Mouse (Mus musculus) liver, embryonic 16.5 days (tissue): ENCODE results near the gene Nsmce3. TPM values are rescaled to one million over a fixed set of nuclear protein-coding genes. Genes with fewer than 3 reads are reported as not detected.

Source experiments
- ATAC-seq: fragments of 200-750 bp; cut with Nextera tagmentation; 2 replicates; pipeline ENCODE4 v1.8.0; 2017; ENCODE audit warnings: low read depth, mild to moderate bottlenecking, moderate number of reproducible peaks, moderate library complexity
- H3K27ac ChIP-seq: fragments of 300-500 bp; sonication (generic); 2 replicates; pipeline ENCODE4 v1.5.1; 2014; ENCODE audit warnings: mild to moderate bottlenecking, low read length
- H3K27me3 ChIP-seq: fragments of 300-500 bp; sonication (generic); 2 replicates; pipeline ENCODE4 v1.6.1; 2014; ENCODE audit warnings: low read depth, low read length, mixed read lengths; ENCODE audit not compliant: control insufficient read depth, insufficient read depth
- H3K36me3 ChIP-seq: fragments of 300-500 bp; sonication (generic); 2 replicates; pipeline ENCODE4 v1.6.1; 2014; ENCODE audit warnings: mild to moderate bottlenecking; ENCODE audit not compliant: control insufficient read depth, insufficient read depth
- H3K4me1 ChIP-seq: fragments of 300-500 bp; sonication (generic); 2 replicates; pipeline ENCODE4 v1.6.1; 2014; ENCODE audit warnings: low read depth, low read length, mixed read lengths; ENCODE audit not compliant: control insufficient read depth
- H3K4me2 ChIP-seq: fragments of 300-500 bp; sonication (generic); 2 replicates; pipeline ENCODE4 v1.6.1; 2014; ENCODE audit warnings: low read depth, low read length, mixed read lengths
- H3K4me3 ChIP-seq: fragments of 300-500 bp; sonication (generic); 2 replicates; pipeline ENCODE4 v1.5.1; 2014; ENCODE audit warnings: low read depth, mild to moderate bottlenecking, low read length
- H3K9ac ChIP-seq: fragments of 300-500 bp; sonication (generic); 2 replicates; pipeline ENCODE4 v1.6.1; 2014; ENCODE audit warnings: low read depth, low read length
- H3K9me3 ChIP-seq: fragments of 300-500 bp; sonication (generic); replicated peaks from 2 replicates; pipeline ENCODE4 v1.6.1; 2016; ENCODE audit warnings: low read length; ENCODE audit not compliant: control insufficient read depth
- WGBS: fragments of 180-500 bp; shearing (Covaris S2); extraction: QIAGEN DNeasy Blood & Tissue Kit; methylation state at CpG from one replicate; pipeline ENCODE4 v1.1.7; 2014; ENCODE audit not compliant: insufficient replicate concordance; 5-methylcytosine and 5-hydroxymethylcytosine counted together
- polyA plus RNA-seq: library from polyadenylated mRNA; unstranded; fragments of >200 nt; fragmentation: Nextera tagmentation; extraction: Ambion mirVana; gene quantifications from 2 replicates; pipeline ENCODE4 v1.2.1, GENCODE M21; 2015

Gene Nsmce3
- polyA plus RNA-seq, 1 experiment from 2014 or later: 4.1 TPM

DNA sequence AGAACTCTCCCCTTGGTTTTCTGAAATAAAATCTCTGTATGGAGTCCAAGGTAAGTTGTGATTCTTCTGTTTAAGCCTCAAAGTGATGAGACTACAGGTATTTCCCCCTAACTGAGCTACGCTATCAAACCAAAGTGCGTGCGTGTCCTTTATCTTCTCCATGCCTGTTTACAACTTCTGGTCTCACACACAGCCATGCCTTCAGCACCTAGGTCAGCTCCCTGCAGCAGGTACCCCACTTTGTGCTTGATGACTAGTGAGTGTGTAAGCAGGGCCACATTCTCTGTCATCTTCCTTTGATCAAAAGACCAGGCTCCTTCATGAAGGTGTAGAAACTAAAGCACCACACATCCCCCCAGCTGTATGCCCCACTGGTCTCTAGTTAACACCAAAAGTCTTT lies 22.0 kb downstream of the Nsmce3 start:
- 26% methylated on average over 3 of the region's 3 CpGs for WGBS
- Histone ChIP-seq H3K27me3 (no peaks in the 10 kb centered on the region), H3K9me3 (no peaks in the 10 kb centered on the region), H3K36me3 (no peaks in the 10 kb centered on the region), H3K4me2 (no peak overlapping the region), H3K4me1 (no peaks in the 10 kb centered on the region), H3K9ac (no peak overlapping the region), H3K27ac (no peak overlapping the region), H3K4me3 (no peak overlapping the region)
- ATAC-seq: no peak

DNA sequence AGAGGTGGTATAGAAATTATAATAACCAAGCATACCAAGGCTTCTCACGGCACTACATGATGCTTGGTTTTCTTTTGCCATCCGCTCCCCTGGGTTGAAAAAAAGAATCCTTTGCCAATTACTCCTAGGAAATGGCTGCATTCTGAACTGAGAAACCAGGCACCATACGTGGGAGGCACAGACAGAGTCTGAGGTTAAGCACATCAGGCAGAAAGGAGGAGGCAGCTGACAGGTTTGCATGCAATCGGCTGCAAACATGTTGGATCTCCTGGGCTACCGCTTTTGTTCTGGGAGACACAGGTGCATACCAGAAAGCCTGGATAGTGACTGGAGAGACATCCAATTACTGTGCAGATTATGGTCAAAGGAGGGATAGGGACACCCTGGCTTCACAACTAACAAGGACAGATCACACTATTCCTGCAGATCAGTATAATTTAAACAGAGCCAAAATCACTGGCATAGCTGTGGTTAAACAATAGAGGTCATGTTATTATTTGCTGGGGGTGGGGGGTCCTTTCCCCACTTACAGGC lies 25.4 kb downstream of the Nsmce3 start:
- ATAC-seq: no peak
- 74% methylated on average over 5 of the region's 5 CpGs for WGBS
- Histone ChIP-seq H3K36me3 (no peaks in the 10 kb centered on the region), H3K4me1 (no peaks in the 10 kb centered on the region), H3K27me3 (no peaks in the 10 kb centered on the region), H3K9ac (no peak overlapping the region), H3K27ac (no peak overlapping the region), H3K4me3 (no peak overlapping the region), H3K9me3 (no peaks in the 10 kb centered on the region), H3K4me2 (no peak overlapping the region)

DNA sequence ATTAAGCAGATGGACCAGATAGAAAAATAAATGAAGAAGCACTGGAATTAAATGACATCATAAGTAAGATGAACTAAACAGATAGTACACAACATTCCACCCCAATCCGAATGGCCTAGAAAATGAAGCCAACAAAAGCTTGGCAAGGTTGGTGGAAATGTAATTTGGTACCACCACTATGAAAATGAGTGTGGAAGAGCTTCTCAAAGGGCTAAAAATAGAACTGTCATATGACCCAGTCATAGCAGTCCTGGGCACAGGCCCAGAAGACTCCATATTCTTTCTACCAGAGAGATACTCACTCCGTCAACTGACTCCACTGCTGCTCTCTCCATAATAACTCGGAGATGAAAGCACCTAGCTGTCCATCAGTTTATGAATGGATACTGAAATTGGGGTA lies 26.7 kb downstream of the Nsmce3 start:
- WGBS: 58% methylated on average over 3 of the region's 3 CpGs
- Histone ChIP-seq H3K4me2 (no peak overlapping the region), H3K9ac (no peak overlapping the region), H3K27me3 (no peaks in the 10 kb centered on the region), H3K4me3 (no peak overlapping the region), H3K27ac (no peak overlapping the region), H3K9me3 (no peaks in the 10 kb centered on the region), H3K36me3 (no peaks in the 10 kb centered on the region), H3K4me1 (no peaks in the 10 kb centered on the region)
- no peak for ATAC-seq

DNA sequence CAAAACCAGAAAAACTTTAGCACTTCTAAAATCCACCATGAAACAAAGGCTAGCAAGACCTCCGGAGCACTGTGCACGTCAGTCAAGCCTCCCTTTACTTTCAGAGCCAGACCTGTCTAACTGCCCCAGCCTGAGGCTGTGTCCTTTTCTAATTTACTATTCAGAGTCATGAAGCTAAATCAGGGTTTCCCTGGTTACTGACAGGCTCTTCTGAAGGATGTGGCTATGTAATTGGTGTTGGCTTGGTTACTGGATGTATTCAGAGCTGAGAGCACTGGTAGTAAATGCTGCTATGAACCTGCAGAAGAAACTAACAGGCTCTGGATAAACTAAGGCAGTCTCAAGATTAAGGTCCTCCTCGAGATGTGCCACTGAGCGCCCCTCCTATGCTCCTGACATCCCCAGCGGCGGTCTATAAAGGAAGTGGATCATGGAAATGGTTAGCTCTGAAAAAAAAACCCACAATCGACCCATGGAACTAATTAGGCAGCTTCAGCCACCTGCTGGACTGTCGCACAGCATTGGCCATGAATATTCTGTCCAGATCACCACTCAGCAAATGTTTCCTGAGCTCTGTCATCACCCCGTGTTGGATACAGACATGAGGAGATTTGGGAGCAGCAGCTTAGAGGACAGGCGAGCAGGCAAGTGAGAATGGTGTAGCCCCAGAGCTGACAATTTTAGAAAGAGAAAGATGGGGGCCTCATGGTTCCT lies 31.7 kb downstream of the Nsmce3 start:
- H3K36me3 ChIP-seq: no peaks in the 10 kb centered on the region
- no peaks in the 10 kb centered on the region for H3K9me3 ChIP-seq
- H3K4me3 ChIP-seq: no peak overlapping the region
- H3K9ac ChIP-seq: no peak overlapping the region
- no peak overlapping the region for H3K27ac ChIP-seq
- ATAC-seq: no peak
- 58% methylated on average over 10 of the region's 10 CpGs for WGBS
- H3K4me2 ChIP-seq: no peak overlapping the region
- no peaks in the 10 kb centered on the region for H3K4me1 ChIP-seq
- no peaks in the 10 kb centered on the region for H3K27me3 ChIP-seq

DNA sequence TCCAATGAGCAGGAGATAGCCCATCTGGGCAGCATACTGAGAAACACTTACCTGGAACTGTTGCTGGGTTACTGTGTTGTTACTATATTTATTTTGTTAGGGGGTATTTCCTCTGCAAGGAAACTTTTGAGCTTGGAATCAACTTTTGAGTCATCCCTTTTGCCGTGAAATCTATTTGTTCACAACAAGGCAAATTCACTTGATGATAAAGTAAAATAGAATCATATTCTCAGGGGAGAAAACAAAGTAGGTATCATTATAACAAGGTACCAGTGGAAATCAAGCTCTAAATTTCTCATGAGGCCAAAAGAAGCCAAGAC lies 32.3 kb downstream of the Nsmce3 start:
- 55% methylated on average over 1 of the region's 1 CpGs for WGBS
- no peak overlapping the region for H3K4me2 ChIP-seq
- no peak for ATAC-seq

DNA sequence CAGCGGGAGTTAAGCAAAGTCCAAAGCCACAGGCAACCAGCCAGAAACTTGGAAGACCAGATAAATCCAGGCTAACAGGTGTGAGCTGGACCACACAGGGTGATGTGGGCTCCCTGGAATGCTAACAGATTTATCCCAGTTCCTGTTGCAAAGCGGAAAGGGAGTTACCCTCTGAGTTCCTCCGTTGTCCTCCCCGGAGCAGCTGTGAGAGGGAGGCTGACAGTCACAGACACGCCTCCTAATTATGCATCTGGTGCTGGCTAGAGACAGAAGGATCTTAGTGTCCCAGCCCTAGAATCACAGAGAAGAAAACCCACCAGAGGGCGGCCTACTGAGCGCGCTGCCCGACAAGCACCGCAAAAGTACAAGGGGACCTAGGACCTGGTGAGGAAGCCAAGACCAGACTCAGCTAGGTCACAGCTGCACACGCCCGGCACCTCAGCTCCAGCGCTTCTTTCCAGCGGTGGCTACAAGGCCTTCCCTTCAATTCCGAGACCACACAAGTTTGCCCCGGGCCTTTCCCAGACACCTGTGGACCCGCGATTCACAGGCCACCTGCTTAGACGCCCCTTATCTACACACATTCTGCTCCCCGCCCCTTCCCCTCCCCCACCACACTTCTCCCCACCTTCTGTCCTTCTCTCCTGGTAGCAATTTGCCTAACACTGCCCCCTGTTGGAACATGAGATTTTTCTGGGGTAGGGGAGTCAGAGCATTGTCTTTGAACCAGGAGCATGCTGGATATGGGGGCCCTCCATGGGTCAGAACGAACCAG lies 32.8 kb downstream of the Nsmce3 start:
- H3K36me3 ChIP-seq: no peaks in the 10 kb centered on the region
- no peaks in the 10 kb centered on the region for H3K4me1 ChIP-seq
- no peak overlapping the region for H3K4me3 ChIP-seq
- H3K27me3 ChIP-seq: no peaks in the 10 kb centered on the region
- no peaks in the 10 kb centered on the region for H3K9me3 ChIP-seq
- no peak overlapping the region for H3K27ac ChIP-seq
- no peak overlapping the region for H3K4me2 ChIP-seq
- H3K9ac ChIP-seq: no peak overlapping the region
- no peak for ATAC-seq
- WGBS: 4% methylated on average over 21 of the region's 21 CpGs

More for the DNA sequence above, 32.3 kb downstream of the Nsmce3 start:
- no peaks in the 10 kb centered on the region for H3K9me3 ChIP-seq
- no peak overlapping the region for H3K27ac ChIP-seq
- no peaks in the 10 kb centered on the region for H3K4me1 ChIP-seq
- H3K9ac ChIP-seq: no peak overlapping the region
- no peaks in the 10 kb centered on the region for H3K36me3 ChIP-seq
- H3K27me3 ChIP-seq: no peaks in the 10 kb centered on the region
- H3K4me3 ChIP-seq: no peak overlapping the region

DNA sequence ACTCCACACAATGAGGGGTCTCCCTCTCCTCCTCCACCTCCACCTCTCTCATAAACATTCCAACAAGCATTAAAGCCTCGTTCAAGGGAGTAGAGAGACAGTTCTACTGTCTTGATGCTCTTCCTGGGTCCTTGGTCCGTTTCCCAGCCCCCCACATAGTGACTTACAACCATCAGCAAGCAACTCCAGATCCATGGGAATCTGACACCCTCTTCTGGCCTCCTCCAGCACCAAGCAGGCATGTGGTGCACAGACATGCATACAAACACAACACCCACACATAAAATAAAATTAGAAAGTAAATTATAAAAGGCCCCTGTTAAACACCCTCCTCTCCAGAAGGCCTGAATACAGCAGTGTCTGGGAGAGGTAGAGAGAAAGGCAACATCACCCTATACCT lies 33.5 kb downstream of the Nsmce3 start:
- Histone ChIP-seq H3K27ac (no peak overlapping the region), H3K4me2 (no peak overlapping the region), H3K4me3 (no peak overlapping the region), H3K4me1 (no peaks in the 10 kb centered on the region), H3K27me3 (no peaks in the 10 kb centered on the region), H3K36me3 (no peaks in the 10 kb centered on the region), H3K9me3 (no peaks in the 10 kb centered on the region), H3K9ac (no peak overlapping the region)
- no peak for ATAC-seq
- 35% methylated on average over 2 of the region's 2 CpGs for WGBS

DNA sequence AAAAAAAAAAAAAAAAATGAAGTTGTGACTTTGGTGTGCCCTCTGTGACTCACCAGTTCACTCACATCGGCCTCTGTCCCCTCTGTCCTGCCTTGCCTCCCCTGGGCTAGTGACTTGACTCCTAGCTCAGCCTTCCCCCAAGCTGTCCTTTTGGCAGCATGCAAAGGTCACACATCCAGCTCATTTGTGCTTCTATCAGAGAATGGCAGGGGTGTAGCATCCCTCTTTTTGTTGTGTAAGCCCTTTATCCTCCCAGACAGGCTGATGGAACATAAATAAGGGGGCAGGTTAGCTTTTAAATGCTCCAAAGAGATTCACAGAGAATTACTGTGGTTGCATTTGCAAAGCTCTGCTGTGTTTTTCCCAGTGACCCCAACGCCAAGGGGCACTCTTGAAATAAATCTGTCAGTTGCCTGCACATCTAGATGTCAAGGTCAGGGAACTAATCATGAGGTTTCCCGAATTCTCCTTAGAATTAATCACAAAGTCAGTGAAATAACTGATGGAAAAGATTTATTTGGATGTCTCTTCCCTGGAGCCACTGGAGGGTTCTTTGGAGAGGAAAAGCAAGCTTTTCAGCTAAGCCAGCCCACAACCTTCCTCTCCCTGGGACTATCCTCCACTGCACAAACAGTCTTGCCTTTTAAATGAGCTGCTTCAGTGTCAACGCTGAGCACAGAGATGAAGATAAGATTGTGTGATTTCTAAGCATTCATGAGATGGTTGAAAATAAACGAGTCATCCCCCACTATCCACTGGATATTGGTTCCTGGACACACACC lies 42.4 kb downstream of the Nsmce3 start:
- no peaks in the 10 kb centered on the region for H3K27me3 ChIP-seq
- no peaks in the 10 kb centered on the region for H3K9me3 ChIP-seq
- no peaks in the 10 kb centered on the region for H3K36me3 ChIP-seq
- 30% methylated on average over 5 of the region's 5 CpGs for WGBS
- H3K4me3 ChIP-seq: no peak overlapping the region
- H3K4me2 ChIP-seq: no peak overlapping the region
- ATAC-seq: no peak
- no peak overlapping the region for H3K27ac ChIP-seq
- H3K9ac ChIP-seq: no peak overlapping the region
- no peaks in the 10 kb centered on the region for H3K4me1 ChIP-seq

DNA sequence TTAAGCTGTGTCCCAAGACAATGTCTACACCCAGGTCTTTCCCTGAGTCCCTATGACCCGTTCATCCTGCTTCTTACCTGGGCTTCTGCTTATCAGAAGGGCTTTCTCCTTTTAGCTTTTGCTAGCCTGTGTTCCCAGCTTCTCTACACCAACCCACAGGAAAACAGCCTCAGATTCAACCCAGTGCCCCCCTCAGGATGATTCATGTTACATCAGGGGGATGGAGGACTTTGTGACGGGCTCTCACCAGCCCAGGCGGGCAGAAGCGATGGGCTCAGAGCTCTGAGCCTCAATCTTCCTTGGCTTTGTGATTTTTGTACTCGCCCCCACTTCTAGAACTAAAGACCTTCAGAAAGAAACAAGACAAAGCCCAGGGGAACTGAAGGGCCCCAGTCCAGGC lies 51.7 kb downstream of the Nsmce3 start:
- no peak overlapping the region for H3K4me3 ChIP-seq
- ATAC-seq: no peak
- 61% methylated on average over 5 of the region's 5 CpGs for WGBS
- H3K4me2 ChIP-seq: no peak overlapping the region
- no peaks in the 10 kb centered on the region for H3K9me3 ChIP-seq
- H3K4me1 ChIP-seq: no peaks in the 10 kb centered on the region
- no peak overlapping the region for H3K27ac ChIP-seq
- H3K36me3 ChIP-seq: no peaks in the 10 kb centered on the region
- no peak overlapping the region for H3K9ac ChIP-seq
- H3K27me3 ChIP-seq: no peaks in the 10 kb centered on the region
